Mouse (Mus musculus): Measurements from ENCODE around the gene Rabep1. TPM values are rescaled to one million over a fixed set of nuclear protein-coding genes. Genes with fewer than 3 reads are reported as not detected.

Gene Rabep1
- polyA plus RNA-seq, 1 experiment from 2014 or later, result 27.8 TPM

GRCm38 (mm10) chr11:70931461-70931860, 86.9 kb downstream of the Rabep1 start:
- 91% methylated on average over 5 of the region's 5 CpGs for WGBS (ENCODE audit: insufficient replicate concordance)
- Histone ChIP-seq H3K9ac (ENCODE audit: low read depth, low read length) (no peak overlapping the region), H3K27me3 (ENCODE audit: control insufficient read depth, insufficient read depth, low read length) (no peaks in the 10 kb centered on the region), H3K36me3 (ENCODE audit: control insufficient read depth, insufficient read depth, low read length) (peaks cover 15% of the 10 kb centered on the region), H3K27ac (ENCODE audit: low read depth, low read length) (no peak overlapping the region), H3K4me1 (ENCODE audit: control insufficient read depth, insufficient read depth, low read length) (no peaks in the 10 kb centered on the region), H3K9me3 (replicated peaks; ENCODE audit: control insufficient read depth, low read length) (no peaks in the 10 kb centered on the region), H3K4me2 (no peak overlapping the region), H3K4me3 (ENCODE audit: low read depth, low read length) (no peak overlapping the region)
- ATAC-seq (replicated peaks; ENCODE audit: insufficient number of reproducible peaks, low FRiP score, low TSS enrichment), result no peak

GRCm38 (mm10) chr11:70935316-70935715, 90.7 kb downstream of the Rabep1 start:
- no peaks in the 10 kb centered on the region for H3K4me1 ChIP-seq (ENCODE audit: control insufficient read depth, insufficient read depth, low read length)
- H3K36me3 ChIP-seq (ENCODE audit: control insufficient read depth, insufficient read depth, low read length), result peaks cover 18% of the 10 kb centered on the region
- H3K27me3 ChIP-seq (ENCODE audit: control insufficient read depth, insufficient read depth, low read length), result no peaks in the 10 kb centered on the region
- no peak overlapping the region for H3K9ac ChIP-seq (ENCODE audit: low read depth, low read length)
- no peak for ATAC-seq (replicated peaks; ENCODE audit: insufficient number of reproducible peaks, low FRiP score, low TSS enrichment)
- no peak overlapping the region for H3K4me2 ChIP-seq
- H3K4me3 ChIP-seq (ENCODE audit: low read depth, low read length), result no peak overlapping the region
- no peak overlapping the region for H3K27ac ChIP-seq (ENCODE audit: low read depth, low read length)
- no peaks in the 10 kb centered on the region for H3K9me3 ChIP-seq (replicated peaks; ENCODE audit: control insufficient read depth, low read length)
- 86% methylated on average over 7 of the region's 7 CpGs for WGBS (ENCODE audit: insufficient replicate concordance)

- 82% methylated on average over 1 of the region's 1 CpGs for WGBS (ENCODE audit: insufficient replicate concordance)
- no peak overlapping the region for H3K9ac ChIP-seq (ENCODE audit: low read depth, low read length)
- no peak for ATAC-seq (replicated peaks; ENCODE audit: insufficient number of reproducible peaks, low FRiP score, low TSS enrichment)
- no peaks in the 10 kb centered on the region for H3K4me1 ChIP-seq (ENCODE audit: control insufficient read depth, insufficient read depth, low read length)
- no peaks in the 10 kb centered on the region for H3K27me3 ChIP-seq (ENCODE audit: control insufficient read depth, insufficient read depth, low read length)
- H3K4me2 ChIP-seq, result no peak overlapping the region
- H3K27ac ChIP-seq (ENCODE audit: low read depth, low read length), result no peak overlapping the region
- H3K9me3 ChIP-seq (replicated peaks; ENCODE audit: control insufficient read depth, low read length), result no peaks in the 10 kb centered on the region
- H3K36me3 ChIP-seq (ENCODE audit: control insufficient read depth, insufficient read depth, low read length), result peaks cover 37% of the 10 kb centered on the region
- no peak overlapping the region for H3K4me3 ChIP-seq (ENCODE audit: low read depth, low read length)
Measured at GRCm38 (mm10) chr11:70942596-70942995, 98.0 kb downstream of the Rabep1 start.

GRCm38 (mm10) chr11:70943651-70944050, 99.1 kb downstream of the Rabep1 start:
- Histone ChIP-seq H3K27ac (ENCODE audit: low read depth, low read length) (no peak overlapping the region), H3K36me3 (ENCODE audit: control insufficient read depth, insufficient read depth, low read length) (peaks cover 41% of the 10 kb centered on the region), H3K9me3 (replicated peaks; ENCODE audit: control insufficient read depth, low read length) (no peaks in the 10 kb centered on the region), H3K27me3 (ENCODE audit: control insufficient read depth, insufficient read depth, low read length) (no peaks in the 10 kb centered on the region), H3K4me1 (ENCODE audit: control insufficient read depth, insufficient read depth, low read length) (no peaks in the 10 kb centered on the region), H3K4me2 (no peak overlapping the region), H3K9ac (ENCODE audit: low read depth, low read length) (no peak overlapping the region), H3K4me3 (ENCODE audit: low read depth, low read length) (no peak overlapping the region)
- ATAC-seq (replicated peaks; ENCODE audit: insufficient number of reproducible peaks, low FRiP score, low TSS enrichment), result no peak
- 94% methylated on average over 7 of the region's 7 CpGs for WGBS (ENCODE audit: insufficient replicate concordance)

GRCm38 (mm10) chr11:70944935-70945817, 100.6 kb downstream of the Rabep1 start:
- H3K4me3 ChIP-seq (ENCODE audit: low read depth, low read length), result no peak overlapping the region
- no peaks in the 10 kb centered on the region for H3K27me3 ChIP-seq (ENCODE audit: control insufficient read depth, insufficient read depth, low read length)
- ATAC-seq (replicated peaks; ENCODE audit: insufficient number of reproducible peaks, low FRiP score, low TSS enrichment), result no peak
- no peaks in the 10 kb centered on the region for H3K9me3 ChIP-seq (replicated peaks; ENCODE audit: control insufficient read depth, low read length)
- 87% methylated on average over 4 of the region's 4 CpGs for WGBS (ENCODE audit: insufficient replicate concordance)
- no peak overlapping the region for H3K9ac ChIP-seq (ENCODE audit: low read depth, low read length)
- H3K27ac ChIP-seq (ENCODE audit: low read depth, low read length), result no peak overlapping the region
- H3K4me1 ChIP-seq (ENCODE audit: control insufficient read depth, insufficient read depth, low read length), result no peaks in the 10 kb centered on the region
- H3K4me2 ChIP-seq, result no peak overlapping the region
- H3K36me3 ChIP-seq (ENCODE audit: control insufficient read depth, insufficient read depth, low read length), result peaks cover 47% of the 10 kb centered on the region

- Histone ChIP-seq H3K4me3 (ENCODE audit: low read depth, low read length) (no peak overlapping the region), H3K4me2 (no peak overlapping the region), H3K4me1 (ENCODE audit: control insufficient read depth, insufficient read depth, low read length) (no peaks in the 10 kb centered on the region), H3K9me3 (replicated peaks; ENCODE audit: control insufficient read depth, low read length) (no peaks in the 10 kb centered on the region), H3K36me3 (ENCODE audit: control insufficient read depth, insufficient read depth, low read length) (peaks cover 51% of the 10 kb centered on the region), H3K27ac (ENCODE audit: low read depth, low read length) (no peak overlapping the region), H3K27me3 (ENCODE audit: control insufficient read depth, insufficient read depth, low read length) (no peaks in the 10 kb centered on the region), H3K9ac (ENCODE audit: low read depth, low read length) (no peak overlapping the region)
- ATAC-seq (replicated peaks; ENCODE audit: insufficient number of reproducible peaks, low FRiP score, low TSS enrichment), result no peak
- WGBS (ENCODE audit: insufficient replicate concordance), result 90% methylated on average over 4 of the region's 4 CpGs
Measured at GRCm38 (mm10) chr11:70954711-70955110, 110.1 kb downstream of the Rabep1 start.

- no peak overlapping the region for H3K4me3 ChIP-seq (ENCODE audit: low read depth, low read length)
- no peak overlapping the region for H3K9ac ChIP-seq (ENCODE audit: low read depth, low read length)
- no peak overlapping the region for H3K4me2 ChIP-seq
- no peaks in the 10 kb centered on the region for H3K9me3 ChIP-seq (replicated peaks; ENCODE audit: control insufficient read depth, low read length)
- H3K36me3 ChIP-seq (ENCODE audit: control insufficient read depth, insufficient read depth, low read length), result peaks cover 49% of the 10 kb centered on the region
- H3K4me1 ChIP-seq (ENCODE audit: control insufficient read depth, insufficient read depth, low read length), result no peaks in the 10 kb centered on the region
- no peak overlapping the region for H3K27ac ChIP-seq (ENCODE audit: low read depth, low read length)
- 85% methylated on average over 5 of the region's 5 CpGs for WGBS (ENCODE audit: insufficient replicate concordance)
- no peak for ATAC-seq (replicated peaks; ENCODE audit: insufficient number of reproducible peaks, low FRiP score, low TSS enrichment)
- H3K27me3 ChIP-seq (ENCODE audit: control insufficient read depth, insufficient read depth, low read length), result no peaks in the 10 kb centered on the region
Measured at GRCm38 (mm10) chr11:70960786-70961554, 116.4 kb downstream of the Rabep1 start.

- H3K27ac ChIP-seq (ENCODE audit: low read depth, low read length), result no peak overlapping the region
- no peaks in the 10 kb centered on the region for H3K27me3 ChIP-seq (ENCODE audit: control insufficient read depth, insufficient read depth, low read length)
- no peaks in the 10 kb centered on the region for H3K9me3 ChIP-seq (replicated peaks; ENCODE audit: control insufficient read depth, low read length)
- ATAC-seq (replicated peaks; ENCODE audit: insufficient number of reproducible peaks, low FRiP score, low TSS enrichment), result no peak
- H3K4me1 ChIP-seq (ENCODE audit: control insufficient read depth, insufficient read depth, low read length), result peaks cover 8% of the 10 kb centered on the region
- no peak overlapping the region for H3K4me2 ChIP-seq
- H3K4me3 ChIP-seq (ENCODE audit: low read depth, low read length), result no peak overlapping the region
- peaks cover 27% of the 10 kb centered on the region for H3K36me3 ChIP-seq (ENCODE audit: control insufficient read depth, insufficient read depth, low read length)
- WGBS (ENCODE audit: insufficient replicate concordance), result 87% methylated on average over 4 of the region's 4 CpGs
- no peak overlapping the region for H3K9ac ChIP-seq (ENCODE audit: low read depth, low read length)
Measured at GRCm38 (mm10) chr11:70964222-70964907, 119.8 kb downstream of the Rabep1 start.
